Mouse (Mus musculus) liver, embryonic 15.5 days (tissue): ENCODE data around the gene Ghrl. TPM values are rescaled to one million over a fixed set of nuclear protein-coding genes. Genes with fewer than 3 reads are reported as not detected.
"Not testable (repeated sequence)": the region's sequence is repeated elsewhere in the genome, so short reads cannot be mapped to it uniquely, and the experiment has no call there.

Experiments
- ATAC-seq: fragments of 200-750 bp; cut with Nextera tagmentation; 2 replicates; pipeline ENCODE4 v1.8.0; 2017; ENCODE audit warnings: moderate number of reproducible peaks, mild to moderate bottlenecking, moderate library complexity; ENCODE audit not compliant: insufficient read depth
- H3K27ac ChIP-seq: fragments of 300-500 bp; sonication (generic); replicated peaks from 2 replicates; pipeline ENCODE4 v1.5.1; 2015; ENCODE audit warnings: mild to moderate bottlenecking, inconsistent platforms
- H3K27me3 ChIP-seq: fragments of 300-500 bp; sonication (generic); 2 replicates; pipeline ENCODE4 v1.6.1; 2015; ENCODE audit warnings: mild to moderate bottlenecking, inconsistent platforms
- H3K36me3 ChIP-seq: fragments of 300-500 bp; sonication (generic); replicated peaks from 2 replicates; pipeline ENCODE4 v1.6.1; 2015; ENCODE audit warnings: moderate library complexity, mild to moderate bottlenecking, inconsistent platforms
- H3K4me1 ChIP-seq: fragments of 300-500 bp; sonication (generic); replicated peaks from 2 replicates; pipeline ENCODE4 v1.6.1; 2015; ENCODE audit warnings: inconsistent platforms
- H3K4me2 ChIP-seq: fragments of 300-500 bp; sonication (generic); 2 replicates; pipeline ENCODE4 v1.6.1; 2015; ENCODE audit warnings: moderate library complexity, mild to moderate bottlenecking, inconsistent platforms
- H3K4me3 ChIP-seq: fragments of 300-500 bp; sonication (generic); replicated peaks from 2 replicates; pipeline ENCODE4 v1.5.1; 2015; ENCODE audit warnings: mild to moderate bottlenecking, inconsistent platforms
- H3K9ac ChIP-seq: fragments of 300-500 bp; sonication (generic); 2 replicates; pipeline ENCODE4 v1.6.1; 2015; ENCODE audit warnings: moderate library complexity, mild to moderate bottlenecking, inconsistent platforms
- H3K9me3 ChIP-seq: fragments of 300-500 bp; sonication (generic); replicated peaks from 2 replicates; pipeline ENCODE4 v1.6.1; 2016; ENCODE audit warnings: inconsistent platforms
- WGBS: fragments of 180-500 bp; shearing (Covaris S2); methylation state at CpG from one replicate; pipeline ENCODE4 v1.1.7; 2015; ENCODE audit warnings: mixed read lengths; ENCODE audit not compliant: insufficient replicate concordance; 5-methylcytosine and 5-hydroxymethylcytosine counted together
- polyA plus RNA-seq: library from polyadenylated mRNA; unstranded; fragments of >200 nt; fragmentation: Nextera tagmentation; extraction: Ambion mirVana; gene quantifications from 2 replicates; pipeline ENCODE4 v1.2.1, GENCODE M21; 2015

Gene Ghrl
- polyA plus RNA-seq, 1 experiment from 2014 or later = not detected

DNA sequence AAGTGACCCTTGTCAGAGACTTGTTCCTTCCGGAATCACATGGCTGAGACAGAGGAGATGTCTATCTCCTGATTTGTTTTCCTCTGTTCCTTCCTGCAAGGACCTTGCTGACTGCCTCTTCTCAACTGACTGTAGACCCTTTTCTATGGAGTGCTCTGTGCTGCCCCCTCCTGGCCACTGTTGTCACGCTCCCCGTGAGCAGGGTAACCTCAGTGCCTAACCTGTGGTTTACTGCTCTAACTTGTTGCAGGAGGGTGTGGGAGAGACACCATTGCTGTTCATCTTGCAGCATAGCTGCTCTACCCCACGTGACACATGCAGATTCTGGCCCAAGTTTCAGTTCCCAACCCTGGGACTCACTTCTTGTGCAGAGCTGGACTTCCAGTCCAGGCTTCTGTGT lies 38.4 kb downstream of the Ghrl start:
- H3K27me3 ChIP-seq = no peaks in the 10 kb centered on the region
- no peak overlapping the region for H3K9ac ChIP-seq
- H3K27ac ChIP-seq = no peak overlapping the region
- peaks cover 18% of the 10 kb centered on the region; the same call in 1 of the 2 replicates for H3K36me3 ChIP-seq
- peak; percentile 56 for ATAC-seq
- WGBS = 5% methylated on average over 4 of the region's 4 CpGs
- peaks cover 36% of the 10 kb centered on the region for H3K4me1 ChIP-seq
- H3K4me2 ChIP-seq = no peak overlapping the region
- no peaks in the 10 kb centered on the region for H3K9me3 ChIP-seq
- no peak overlapping the region for H3K4me3 ChIP-seq

DNA sequence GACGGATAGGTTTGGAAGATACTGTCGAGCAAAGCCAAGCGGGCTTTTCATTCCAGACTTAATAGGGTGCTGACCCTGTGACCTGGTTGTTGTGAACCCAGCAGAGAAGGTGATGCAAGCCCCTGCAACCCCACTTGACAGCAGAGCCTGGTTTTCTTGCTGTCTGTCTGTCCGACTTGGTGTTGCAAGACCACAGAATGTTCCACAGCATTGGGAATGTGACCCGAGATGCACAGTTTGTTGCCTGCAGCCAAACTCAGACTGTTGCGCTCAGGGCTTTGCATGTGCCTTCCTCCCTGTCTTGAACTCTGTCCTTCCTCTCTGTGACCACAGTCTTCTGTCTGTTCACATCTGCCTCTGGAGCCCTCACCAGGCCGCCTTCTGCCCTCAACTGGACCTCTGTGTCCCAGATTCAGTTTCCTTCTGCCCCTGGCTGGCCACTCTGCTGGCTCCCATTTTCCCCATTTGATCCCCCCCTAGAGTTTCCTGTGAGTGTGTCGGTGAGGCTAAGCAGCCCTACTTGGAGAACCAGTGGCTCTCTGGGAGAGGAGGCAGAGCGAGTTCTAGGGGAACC lies 39.6 kb downstream of the Ghrl start:
- Histone ChIP-seq H3K36me3 (peaks cover 18% of the 10 kb centered on the region; the same call in 1 of the 2 replicates), H3K27me3 (no peaks in the 10 kb centered on the region), H3K4me3 (no peak overlapping the region), H3K4me2 (no peak overlapping the region), H3K9ac (no peak overlapping the region), H3K27ac (peak overlapping the region; percentile 59), H3K4me1 (peaks cover 28% of the 10 kb centered on the region), H3K9me3 (no peaks in the 10 kb centered on the region)
- no peak for ATAC-seq
- WGBS = 55% methylated on average over 9 of the region's 9 CpGs

DNA sequence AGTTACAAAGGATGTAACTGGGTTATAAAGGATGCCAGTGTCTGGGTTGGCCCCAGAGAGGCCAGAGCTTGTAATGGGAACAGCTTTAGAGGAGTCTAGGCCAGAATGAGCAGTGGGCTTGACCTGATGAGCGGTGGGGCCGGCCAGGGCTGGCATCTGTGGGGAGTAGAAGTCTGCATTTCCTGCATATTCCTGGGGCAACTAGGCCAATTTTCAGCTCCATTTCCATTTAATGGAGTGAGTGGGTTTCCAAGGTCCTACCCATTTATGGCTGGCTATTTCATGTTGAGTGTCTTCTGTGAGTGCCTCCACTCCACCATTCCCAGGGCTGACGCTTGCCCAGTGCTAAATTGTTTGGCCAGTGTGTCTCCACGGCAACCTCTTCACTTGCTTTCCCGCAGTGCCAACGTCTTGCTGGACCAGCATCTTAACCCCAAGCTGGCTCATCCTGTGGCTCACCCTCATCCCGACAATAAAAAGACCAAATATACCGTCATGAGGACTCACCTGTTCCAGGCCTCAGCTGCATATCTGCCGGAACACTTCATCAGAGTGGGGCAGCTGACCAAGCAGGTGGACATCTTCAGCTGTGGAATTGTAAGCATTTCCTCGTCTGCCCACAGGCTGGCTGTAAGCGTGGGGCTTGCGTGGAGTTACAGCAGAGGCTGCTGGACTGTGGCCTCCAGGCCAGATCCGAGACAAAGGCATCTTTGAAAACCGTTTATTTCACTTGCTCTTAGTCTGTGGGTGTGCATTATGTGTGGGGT lies 41.3 kb downstream of the Ghrl start:
- WGBS = 78% methylated on average over 14 of the region's 14 CpGs
- Histone ChIP-seq H3K4me3 (no peak overlapping the region), H3K36me3 (peaks cover 17% of the 10 kb centered on the region; the same call in 1 of the 2 replicates), H3K27ac (no peak overlapping the region), H3K27me3 (no peaks in the 10 kb centered on the region), H3K4me1 (peaks cover 28% of the 10 kb centered on the region), H3K9ac (no peak overlapping the region), H3K4me2 (no peak overlapping the region), H3K9me3 (no peaks in the 10 kb centered on the region)
- ATAC-seq = no peak

DNA sequence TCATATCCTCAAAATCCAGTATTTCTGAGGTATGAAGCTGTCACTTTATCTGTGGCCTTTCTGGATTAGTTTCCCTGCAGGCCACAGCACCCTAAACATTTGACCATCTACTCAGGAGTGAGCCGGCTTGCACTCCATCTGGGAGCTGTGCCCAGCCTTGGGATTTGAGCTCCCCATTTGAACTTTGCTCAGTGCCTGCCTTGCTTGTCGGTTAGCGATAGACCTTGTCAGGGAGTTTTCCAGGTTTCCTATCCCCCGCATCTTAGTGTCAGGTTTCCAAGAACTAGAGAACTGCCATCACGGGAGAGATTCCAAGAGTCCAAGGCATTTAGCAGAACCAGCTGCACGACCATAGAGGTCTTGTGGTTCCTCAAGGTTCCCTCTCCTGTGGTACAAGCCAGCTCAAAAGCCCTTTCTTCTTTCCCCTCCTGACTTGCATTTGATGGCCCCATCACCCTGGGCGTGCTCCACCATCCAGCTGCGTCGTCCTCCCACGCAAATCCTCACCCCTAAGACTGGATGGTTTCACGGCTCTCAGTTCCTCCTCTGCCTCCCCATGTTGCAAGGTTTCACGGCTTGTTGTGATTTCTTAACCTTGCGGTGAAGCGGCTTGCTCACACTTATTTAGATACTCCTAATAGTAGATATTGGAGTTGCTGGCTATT lies 42.5 kb downstream of the Ghrl start:
- Histone ChIP-seq H3K9ac (no peak overlapping the region), H3K9me3 (no peaks in the 10 kb centered on the region), H3K27ac (no peak overlapping the region), H3K36me3 (peaks cover 19% of the 10 kb centered on the region; the same call in 1 of the 2 replicates), H3K4me3 (no peak overlapping the region), H3K4me2 (no peak overlapping the region), H3K27me3 (no peaks in the 10 kb centered on the region), H3K4me1 (peaks cover 28% of the 10 kb centered on the region)
- WGBS = 70% methylated on average over 14 of the region's 14 CpGs
- no peak for ATAC-seq

DNA sequence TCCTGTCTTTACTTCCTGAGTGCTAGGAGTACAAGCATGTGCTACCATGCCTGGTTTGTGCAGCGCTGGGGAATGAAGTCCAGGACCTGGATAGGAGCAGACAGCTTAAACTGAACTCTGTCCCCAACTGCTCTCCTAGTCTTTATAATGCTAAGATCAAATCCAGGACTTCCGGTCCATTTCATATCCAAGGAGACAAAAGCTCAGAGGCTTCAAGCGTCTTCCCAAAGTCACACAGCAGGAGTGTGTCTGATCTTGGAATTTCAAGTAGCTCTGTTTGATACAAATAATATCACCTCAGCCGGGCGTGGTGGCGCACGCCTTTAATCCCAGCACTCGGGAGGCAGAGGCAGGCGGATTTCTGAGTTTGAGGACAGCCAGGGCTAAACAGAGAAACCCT lies 43.7 kb downstream of the Ghrl start:
- ATAC-seq = no peak
- H3K27ac ChIP-seq = no peak overlapping the region
- no peak overlapping the region for H3K4me3 ChIP-seq
- H3K4me2 ChIP-seq = no peak overlapping the region
- H3K9ac ChIP-seq = no peak overlapping the region
- H3K27me3 ChIP-seq = no peaks in the 10 kb centered on the region
- H3K9me3 ChIP-seq = no peaks in the 10 kb centered on the region
- WGBS = 86% methylated on average over 9 of the region's 9 CpGs
- peaks cover 23% of the 10 kb centered on the region for H3K4me1 ChIP-seq
- peaks cover 29% of the 10 kb centered on the region for H3K36me3 ChIP-seq

DNA sequence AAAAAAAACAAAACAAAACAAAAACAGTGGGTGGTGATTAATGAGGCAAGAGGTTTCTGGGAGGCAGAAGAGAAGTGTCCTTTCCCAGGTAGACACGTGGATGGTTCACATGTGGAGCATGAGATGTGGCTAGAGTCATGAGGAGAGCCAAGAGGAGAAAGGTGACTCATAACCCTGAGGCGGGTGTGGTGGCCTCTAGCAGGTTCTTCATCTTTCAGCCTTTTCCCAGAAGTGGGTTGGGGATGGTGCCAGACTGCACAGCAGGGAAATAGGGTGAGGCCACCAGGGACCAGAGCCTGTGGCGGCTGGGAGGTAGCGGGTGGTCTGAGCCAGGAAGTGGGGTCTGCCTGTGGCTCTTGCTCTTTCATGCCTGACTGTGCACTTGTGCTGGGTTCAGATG lies 44.4 kb downstream of the Ghrl start:
- H3K27me3 ChIP-seq = no peaks in the 10 kb centered on the region
- H3K4me3 ChIP-seq = no peak overlapping the region
- no peak overlapping the region for H3K27ac ChIP-seq
- H3K9ac ChIP-seq = no peak overlapping the region
- H3K4me2 ChIP-seq = no peak overlapping the region
- H3K4me1 ChIP-seq = peaks cover 17% of the 10 kb centered on the region
- 62% methylated on average over 4 of the region's 4 CpGs for WGBS
- H3K9me3 ChIP-seq = no peaks in the 10 kb centered on the region
- H3K36me3 ChIP-seq = peaks cover 29% of the 10 kb centered on the region
- ATAC-seq = no peak

DNA sequence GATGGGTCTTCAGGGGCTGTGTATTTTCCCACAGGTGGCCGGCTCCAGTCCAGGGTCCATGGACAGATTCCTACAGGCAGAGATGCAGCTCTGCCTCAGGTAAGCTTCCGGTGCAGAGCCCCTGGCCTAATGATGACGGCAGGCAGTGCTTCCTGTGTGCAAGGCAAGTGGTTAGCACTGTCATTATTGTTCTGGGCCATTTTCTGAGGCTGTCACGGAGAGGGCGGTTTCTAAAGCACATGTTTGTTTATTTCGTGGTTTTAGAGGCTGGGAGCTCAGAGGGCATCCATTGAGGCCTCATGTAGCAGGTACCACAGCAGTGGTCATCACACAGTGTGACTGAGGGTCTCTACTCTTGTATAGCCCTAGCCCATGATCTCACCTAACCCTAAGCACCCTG lies 46.7 kb downstream of the Ghrl start:
- no peak overlapping the region for H3K9ac ChIP-seq

DNA sequence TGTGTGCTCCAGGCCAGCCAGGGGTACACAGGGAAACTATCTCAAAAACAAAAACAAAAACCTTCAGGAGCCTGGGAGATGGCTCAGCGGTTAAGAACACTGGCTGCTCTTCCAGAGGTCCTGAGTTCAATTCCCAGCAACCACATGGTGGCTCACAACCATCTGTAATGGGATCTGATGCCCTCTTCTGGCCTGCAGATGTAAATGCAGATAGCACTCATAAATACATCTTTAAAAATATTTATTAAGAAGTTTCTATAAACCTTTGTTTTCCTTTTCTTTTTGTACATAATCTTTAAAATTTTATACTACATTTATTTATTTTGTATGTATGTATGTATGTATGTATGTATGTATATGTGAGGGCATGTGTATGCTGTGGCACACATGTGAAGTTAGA lies 47.7 kb downstream of the Ghrl start:
- H3K9ac ChIP-seq, H3K27ac ChIP-seq, ATAC-seq, H3K9me3 ChIP-seq, H3K27me3 ChIP-seq, H3K4me3 ChIP-seq, H3K4me2 ChIP-seq: not testable (repeated sequence)
- 78% methylated on average over 1 of the region's 1 CpGs for WGBS
- H3K36me3 ChIP-seq = peaks cover 25% of the 10 kb centered on the region; the same call in 1 of the 2 replicates
- H3K4me1 ChIP-seq = peaks cover 32% of the 10 kb centered on the region

More for the DNA sequence above, 46.7 kb downstream of the Ghrl start:
- H3K4me2 ChIP-seq = no peak overlapping the region
- ATAC-seq = no peak
- H3K4me1 ChIP-seq = peaks cover 32% of the 10 kb centered on the region
- WGBS = 68% methylated on average over 6 of the region's 6 CpGs
- H3K27me3 ChIP-seq = no peaks in the 10 kb centered on the region
- H3K4me3 ChIP-seq = no peak overlapping the region
- no peaks in the 10 kb centered on the region for H3K9me3 ChIP-seq
- H3K36me3 ChIP-seq = peaks cover 25% of the 10 kb centered on the region; the same call in 1 of the 2 replicates
- H3K27ac ChIP-seq = no peak overlapping the region

DNA sequence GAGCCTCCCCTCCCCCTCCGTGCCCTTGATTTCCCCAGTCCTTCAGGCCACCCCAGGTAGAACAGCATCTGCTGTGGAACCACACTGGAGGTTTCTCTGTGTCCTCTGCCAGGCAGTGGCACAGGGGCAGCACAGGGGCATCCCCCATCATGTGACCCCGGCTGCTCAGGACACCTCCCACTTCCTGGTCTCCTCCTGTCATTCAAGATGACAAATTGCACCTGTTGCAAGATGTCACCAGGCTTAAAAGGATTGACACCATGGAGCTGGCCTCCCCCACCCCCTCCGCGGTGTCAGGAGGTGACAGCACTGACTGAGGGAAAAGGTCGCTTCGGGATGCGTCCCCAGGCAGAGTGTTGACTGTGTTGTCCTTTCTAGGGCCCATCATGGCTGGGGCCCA lies 49.9 kb downstream of the Ghrl start:
- Histone ChIP-seq H3K36me3 (peaks cover 23% of the 10 kb centered on the region; the same call in 1 of the 2 replicates), H3K27ac (peak overlapping the region; percentile 24; the same call in 1 of the 2 replicates), H3K9ac (no peak overlapping the region), H3K27me3 (no peaks in the 10 kb centered on the region), H3K4me3 (no peak overlapping the region), H3K4me2 (no peak overlapping the region), H3K9me3 (no peaks in the 10 kb centered on the region), H3K4me1 (peaks cover 33% of the 10 kb centered on the region)
- 68% methylated on average over 7 of the region's 7 CpGs for WGBS
- ATAC-seq = no peak

DNA sequence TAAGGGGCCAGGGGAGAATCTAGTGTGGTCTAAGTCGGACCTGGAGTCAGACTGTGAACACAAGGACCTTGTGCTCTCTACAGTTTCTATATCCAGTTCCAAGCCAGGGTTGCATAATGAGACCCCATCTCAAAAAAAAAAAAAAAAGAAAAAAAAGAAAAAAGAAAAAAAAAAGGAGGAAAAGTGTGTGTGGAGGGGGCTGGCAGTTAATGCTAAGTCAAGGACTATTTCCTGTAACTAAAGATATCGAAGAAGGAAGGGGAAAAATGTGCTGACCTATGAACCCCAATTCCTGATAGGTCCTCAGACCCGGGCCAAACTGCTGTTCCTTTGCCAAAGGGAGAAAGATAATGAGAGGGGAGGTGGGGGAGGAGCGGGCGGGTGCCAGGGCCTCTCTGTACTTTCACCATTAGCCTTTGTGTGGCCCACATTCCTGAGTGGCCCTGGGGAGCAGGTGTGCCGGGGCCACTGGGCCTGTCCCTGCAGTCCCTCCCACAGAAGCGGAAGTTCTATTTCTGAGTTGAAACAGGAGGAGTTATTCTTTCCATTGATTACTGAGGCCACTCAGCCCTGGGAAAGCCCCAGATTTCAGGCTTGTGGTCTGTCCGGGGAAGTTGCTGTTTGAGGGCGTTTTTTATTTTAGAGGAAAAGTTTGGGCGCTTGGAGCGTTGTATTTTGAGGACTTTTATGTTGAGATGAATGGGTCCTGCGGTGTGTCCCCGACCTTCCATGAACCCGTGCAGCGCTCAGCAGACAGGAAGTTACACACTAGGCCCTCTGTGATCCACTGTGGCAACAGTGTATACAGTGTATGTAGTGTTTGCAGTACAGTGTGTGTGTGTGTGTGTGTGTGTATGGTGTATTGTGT lies 51.2 kb downstream of the Ghrl start:
- Histone ChIP-seq H3K9me3 (no peaks in the 10 kb centered on the region), H3K4me3 (no peak overlapping the region), H3K36me3 (peaks cover 20% of the 10 kb centered on the region; the same call in 1 of the 2 replicates), H3K9ac (no peak overlapping the region), H3K4me2 (peak overlapping the region; percentile 20), H3K27me3 (no peaks in the 10 kb centered on the region), H3K4me1 (peaks cover 36% of the 10 kb centered on the region), H3K27ac (peak overlapping the region; percentile 72)
- WGBS = 14% methylated on average over 15 of the region's 15 CpGs
- peak; percentile 69 for ATAC-seq
